Mouse (Mus musculus) monocyte, adult 2 months (primary cell): ENCODE measurements around the gene Skiv2l.
"Not testable (repeated sequence)": the region's sequence is repeated elsewhere in the genome, so short reads cannot be mapped to it uniquely, and the experiment has no call there.

Source experiments
- DNase-seq, 2 experiments: peaks; one replicate each; pipeline ENCODE4 v3.0.0; 2022; ENCODE audit warnings: low spot score in 2 of 2, low read depth in 1 of 2

Gene Skiv2l

DNA sequence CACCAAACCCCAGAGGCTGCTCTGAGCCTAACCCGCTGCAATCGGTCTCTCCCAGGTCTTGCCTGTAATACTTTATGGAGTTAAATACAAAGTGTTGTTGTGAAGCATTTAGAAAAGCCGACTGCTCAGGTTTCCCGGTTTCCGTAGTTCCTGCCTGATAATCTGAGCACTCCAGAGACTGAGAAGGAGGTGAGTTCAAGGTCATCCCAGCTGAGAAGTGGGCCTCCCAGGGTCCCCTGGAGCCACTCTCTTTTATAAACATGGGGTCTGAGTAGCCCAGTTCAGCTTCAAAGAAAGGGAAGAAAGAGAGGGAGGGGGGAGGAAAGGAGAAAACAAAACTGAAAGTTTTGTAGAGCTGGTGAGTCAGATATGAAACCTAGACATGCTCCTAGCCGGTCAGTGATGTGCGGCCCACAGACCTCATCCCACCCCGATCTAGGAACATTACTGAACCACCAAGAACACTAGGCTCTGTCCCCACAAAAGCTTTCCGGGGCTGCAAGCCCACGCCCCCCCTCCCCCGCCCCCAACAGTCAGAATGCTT lies 29.4 kb upstream of the Skiv2l start, which contains the start of gene Zbtb12:
Gene Zbtb12 (plus strand): TSS at position 148 of the 544 bp plus-strand sequence.
- DNase-seq = no peak

DNA sequence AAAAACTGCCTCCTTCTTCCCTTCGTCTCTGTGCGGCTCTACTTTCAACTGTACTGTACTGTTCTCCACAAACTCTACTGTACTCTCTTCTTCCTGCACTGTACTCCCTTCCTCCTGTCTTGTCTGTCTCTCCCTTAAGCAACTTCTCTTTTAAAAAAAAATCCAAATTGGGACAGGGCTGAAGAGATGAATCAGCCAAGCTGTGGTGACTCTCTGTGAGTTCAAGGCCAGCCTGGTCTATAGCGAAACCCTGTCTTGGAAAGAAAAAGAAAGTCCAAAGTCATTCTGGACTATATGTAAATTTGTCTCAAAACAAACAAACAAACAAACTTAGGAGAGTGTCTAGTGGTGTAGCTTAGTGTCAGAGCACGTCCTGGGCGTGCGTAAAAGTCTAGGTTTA lies 24.3 kb upstream of the Skiv2l start:
- DNase-seq = no peak

DNA sequence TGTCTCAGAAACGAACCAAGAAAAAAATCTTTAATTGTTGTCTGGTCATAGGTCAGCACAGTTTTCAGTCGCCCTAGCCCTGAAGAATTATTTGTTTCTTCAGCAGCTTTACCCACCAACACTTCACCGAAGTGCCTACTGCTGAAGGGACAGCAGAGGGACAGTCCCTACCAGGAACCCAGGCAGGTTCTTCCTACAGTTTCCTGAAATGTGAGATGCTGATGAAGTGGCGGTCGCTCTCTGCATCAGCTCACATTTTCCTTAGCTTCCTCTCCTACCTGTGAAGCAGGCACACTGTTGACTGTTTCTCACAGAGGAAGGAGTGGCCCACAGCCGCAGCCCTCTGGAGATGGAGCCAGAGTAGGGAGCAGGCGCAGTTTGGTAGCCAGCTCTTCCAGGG lies 16.0 kb upstream of the Skiv2l start:
- no peak for DNase-seq

DNA sequence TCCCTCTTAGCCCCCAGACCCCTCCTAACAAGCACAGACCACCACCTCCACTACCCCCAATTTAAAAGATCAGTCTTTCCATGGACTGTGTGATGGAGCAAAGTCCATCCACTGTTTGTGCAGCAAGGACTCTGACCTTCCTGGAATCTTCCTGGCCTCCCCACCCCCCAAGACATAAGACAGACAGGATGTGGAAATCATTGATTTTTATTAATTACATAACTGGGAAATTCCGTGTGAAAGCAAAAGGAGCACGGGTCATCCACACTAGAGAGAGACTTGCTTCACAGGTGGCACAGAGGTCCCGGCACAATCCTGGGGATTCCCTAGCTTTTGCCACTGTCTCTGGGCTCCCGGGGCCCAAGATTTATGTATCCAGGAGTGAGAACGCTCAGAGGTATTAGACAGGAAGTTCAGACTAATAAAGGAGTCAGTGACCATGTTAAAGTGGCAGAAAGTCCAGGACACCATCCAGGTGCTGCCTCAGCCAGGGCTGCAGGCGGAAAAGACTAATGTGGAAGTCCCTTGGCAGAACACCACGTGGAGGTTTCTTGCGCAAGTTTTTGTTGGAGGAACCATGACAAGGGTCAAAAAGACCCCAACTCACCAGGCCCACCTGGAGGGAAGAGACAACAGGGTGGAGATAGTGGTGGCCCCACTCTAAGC lies 12.5 kb upstream of the Skiv2l start, which contains the start of gene Cfb:
Gene Cfb (minus strand): TSS at position 103 of the 666 bp plus-strand sequence.
- no peak for DNase-seq

DNA sequence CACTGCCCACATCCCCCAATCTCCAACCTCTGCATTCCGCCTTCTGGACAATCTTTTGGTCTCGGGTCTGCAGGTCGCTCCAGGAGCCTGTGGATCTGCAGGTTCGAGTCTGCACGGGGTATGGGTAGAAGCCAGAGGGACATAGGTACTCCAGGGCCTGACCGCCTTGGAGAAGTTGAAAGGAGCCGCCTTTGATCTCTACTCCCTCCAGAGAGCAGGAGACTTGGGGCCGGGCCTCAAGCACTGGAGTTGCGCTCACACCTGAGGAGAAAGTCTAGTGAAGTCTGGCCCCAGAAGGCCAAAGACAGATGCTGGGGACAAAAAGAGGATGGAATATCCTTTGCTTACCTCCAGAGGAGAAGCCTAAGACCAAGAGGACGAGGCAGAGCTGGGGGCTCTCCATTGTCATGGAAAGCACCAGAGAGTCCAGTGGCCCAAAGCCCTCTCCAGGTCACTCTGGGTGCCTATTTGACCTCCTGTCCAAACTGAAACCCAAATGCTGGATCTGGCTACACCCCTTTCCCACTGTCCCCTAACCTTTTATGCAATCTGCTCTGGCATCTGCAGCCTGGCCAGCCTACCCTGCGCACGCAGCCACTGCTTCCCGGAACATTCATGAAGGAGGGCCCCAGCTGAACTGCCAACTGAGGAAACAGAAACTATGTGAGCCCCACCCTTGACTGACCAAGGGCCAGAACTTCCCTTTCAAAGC lies 11.8 kb upstream of the Skiv2l start:
- no peak for DNase-seq

DNA sequence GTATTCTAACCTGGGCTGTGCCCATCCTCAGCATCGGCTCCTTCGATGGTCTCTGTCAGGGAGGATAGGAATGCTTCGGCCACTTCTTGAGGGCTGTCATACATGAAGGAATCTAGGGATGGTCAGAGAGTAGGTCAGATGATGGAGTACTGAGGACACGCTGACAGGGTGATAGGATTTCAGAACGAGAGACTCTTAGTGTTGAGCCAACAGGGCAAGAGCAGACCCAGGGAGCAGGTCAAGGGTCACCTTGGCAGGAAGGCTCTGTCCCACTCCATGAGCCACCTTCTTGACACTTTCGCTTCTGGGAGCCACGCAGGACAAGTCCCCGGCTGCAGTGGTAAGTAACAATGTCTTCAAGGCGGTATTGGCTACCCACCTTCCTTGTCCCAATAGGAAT lies 10.5 kb upstream of the Skiv2l start:
- no peak for DNase-seq

DNA sequence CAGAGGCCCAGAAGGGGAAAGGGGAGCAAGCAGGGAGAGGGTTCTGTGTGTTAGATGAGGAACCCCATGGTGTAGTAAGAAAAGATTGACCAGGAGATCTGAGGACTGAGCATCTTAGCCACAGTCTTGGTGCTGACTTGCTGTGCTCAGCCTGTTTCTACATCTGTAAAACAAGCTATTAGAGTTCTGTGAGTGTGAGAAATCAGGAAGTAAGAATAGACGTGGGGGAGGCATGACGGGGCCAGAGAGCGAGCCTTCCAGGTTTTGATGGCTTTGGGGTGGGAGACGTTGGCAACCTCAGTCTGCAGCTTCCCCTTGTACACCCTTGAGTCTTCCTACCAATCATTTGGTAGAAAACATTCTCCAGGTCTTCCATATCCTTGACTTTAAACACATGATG lies 8.7 kb upstream of the Skiv2l start:
- no peak for DNase-seq

DNA sequence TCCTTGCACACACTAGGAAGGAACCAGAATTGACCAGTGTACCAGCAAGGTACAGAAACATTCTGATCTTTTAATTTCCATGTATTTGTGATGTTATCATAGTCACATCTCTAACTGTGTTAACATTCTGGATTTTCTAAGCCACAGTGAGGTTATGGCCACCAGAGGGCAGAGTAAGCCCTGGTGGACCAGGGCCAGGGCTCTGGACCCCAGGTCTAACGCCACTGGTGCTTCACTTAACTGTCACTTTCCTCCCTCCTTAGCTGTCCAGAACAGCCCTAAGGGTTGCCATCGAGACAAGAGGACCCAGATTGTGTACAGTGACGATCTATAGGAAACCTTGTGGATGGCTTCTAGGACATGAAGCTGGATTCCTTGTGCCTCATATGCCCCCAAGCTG lies 5.8 kb upstream of the Skiv2l start:
- DNase-seq = no peak

DNA sequence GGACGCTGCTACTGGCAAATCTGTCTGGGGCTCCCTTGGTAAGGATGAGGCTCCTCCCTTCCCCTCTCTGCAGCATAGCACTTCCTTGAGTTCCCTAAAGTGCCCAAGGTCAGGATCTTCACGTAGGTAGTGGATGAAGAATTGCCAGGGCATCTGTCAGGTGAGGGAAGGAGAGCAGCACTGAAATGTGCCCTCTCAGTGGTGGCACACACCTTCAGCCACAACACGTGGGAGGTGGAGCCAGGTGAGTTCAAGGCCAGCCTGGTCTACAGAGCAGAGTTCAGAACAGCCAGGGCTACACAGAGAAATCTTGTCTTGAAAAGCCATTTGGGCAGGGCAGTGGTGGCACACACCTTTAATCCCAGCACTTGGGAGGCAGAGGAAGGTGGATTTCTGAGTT lies 4.8 kb upstream of the Skiv2l start:
- DNase-seq = no peak

DNA sequence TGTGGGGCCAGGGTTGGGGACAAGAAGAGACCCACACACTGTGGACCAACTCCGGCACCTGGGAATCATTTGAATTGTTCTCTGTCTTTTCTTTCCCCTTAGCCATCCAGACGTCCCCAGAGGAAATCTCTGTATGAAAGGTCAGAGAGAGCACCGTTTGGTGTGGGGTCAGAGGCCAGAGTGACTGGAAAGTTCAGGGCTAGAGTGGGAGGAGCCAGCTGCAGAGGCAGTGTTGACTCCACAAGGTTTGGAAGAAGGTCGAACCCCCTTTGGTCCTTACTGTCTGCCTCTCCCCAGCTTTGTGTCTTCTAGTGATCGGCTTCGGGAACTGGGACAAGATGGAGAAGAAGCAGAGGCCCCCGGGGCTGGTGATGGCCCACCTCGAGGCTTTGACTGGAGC lies 3.5 kb upstream of the Skiv2l start:
- no peak for DNase-seq

DNA sequence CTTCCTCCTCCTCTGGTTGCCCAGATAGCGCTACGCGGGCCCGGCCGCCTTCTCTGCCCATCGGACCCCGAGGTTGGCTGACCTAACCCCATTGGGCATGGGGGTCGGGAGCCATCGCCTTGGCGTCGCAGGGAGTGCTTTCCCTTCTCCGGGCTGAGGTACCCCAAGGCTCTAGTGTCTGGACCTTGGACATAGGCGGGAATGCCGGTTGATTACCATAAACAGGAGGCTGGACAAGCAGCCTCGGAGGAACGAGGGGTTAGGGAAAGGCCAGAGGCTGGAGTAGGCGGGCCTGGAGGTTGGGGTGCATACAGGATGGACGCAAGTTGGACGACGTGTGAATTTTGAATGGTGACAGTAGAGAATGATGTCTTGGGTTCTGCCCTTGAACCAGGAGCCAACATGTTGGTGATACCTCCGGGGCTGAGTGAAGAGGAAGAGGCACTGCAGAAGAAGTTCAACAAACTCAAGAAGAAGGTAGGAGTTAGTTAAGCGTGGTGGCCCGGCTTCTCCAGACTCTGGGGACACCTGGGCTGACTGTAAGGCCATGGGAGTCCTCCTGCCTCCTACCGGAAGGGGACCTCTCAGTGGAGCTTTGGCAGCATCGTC lies 611 bp upstream of the Skiv2l start:
- DNase-seq = no peak

DNA sequence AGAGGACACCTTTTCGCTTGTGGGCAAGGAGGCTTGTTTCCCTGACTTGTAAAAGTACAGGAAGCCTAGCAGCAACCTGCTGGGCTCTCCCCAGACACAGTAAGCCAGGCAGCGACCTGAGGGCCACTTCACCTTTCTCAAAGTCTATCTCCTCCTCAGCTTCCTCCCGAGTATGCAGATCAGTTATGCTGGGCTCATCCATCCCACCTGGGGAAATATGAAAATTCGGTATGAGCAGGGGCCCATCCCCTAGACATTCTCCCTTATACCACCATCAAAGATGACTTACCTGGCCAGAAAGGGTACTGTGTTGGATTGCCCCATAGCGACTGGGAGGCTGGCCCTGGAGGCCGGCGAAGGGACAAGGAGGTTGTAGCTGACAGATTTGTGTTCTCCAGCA lies 2.4 kb downstream of the Skiv2l start:
- DNase-seq = no peak

DNA sequence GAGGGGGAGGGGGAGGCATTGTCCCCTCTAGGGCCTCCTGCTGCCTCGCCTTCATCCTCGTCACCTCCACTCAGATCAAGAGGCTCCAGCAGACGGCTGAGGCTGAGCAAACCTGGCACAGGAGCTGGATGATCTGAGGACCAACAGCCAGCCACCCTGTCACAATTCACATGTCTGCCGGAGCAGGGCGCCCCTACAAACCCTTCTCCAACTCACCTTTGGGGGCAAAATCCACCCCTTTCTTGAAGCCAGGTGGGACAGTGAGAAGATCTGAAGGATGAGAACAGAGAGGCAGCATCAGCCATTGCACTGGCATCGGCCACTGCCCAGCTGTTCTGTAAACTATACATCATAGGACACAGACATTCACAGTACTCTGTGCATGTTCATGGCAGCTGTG lies 2.8 kb downstream of the Skiv2l start:
- DNase-seq = no peak

DNA sequence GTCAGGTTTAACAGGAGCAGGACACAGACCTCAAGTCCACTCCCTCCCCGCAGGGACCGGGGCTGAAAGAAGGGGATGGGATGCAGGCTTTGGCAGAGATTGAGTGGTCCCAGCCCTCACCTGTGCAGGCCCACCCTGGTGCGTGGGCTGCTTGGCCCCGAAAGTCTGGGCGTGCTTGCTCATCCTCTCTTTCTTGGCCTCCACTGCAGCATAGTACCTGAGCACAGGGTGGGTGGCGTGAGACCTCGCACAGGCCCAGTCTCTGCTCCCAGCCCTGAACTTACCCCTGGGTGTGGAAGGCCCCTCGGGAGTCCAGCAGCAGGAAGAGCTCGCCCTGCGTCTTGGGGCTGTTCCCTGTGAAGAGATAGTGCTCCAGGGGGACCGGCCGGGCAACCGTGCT lies 5.1 kb downstream of the Skiv2l start:
- no peak for DNase-seq

DNA sequence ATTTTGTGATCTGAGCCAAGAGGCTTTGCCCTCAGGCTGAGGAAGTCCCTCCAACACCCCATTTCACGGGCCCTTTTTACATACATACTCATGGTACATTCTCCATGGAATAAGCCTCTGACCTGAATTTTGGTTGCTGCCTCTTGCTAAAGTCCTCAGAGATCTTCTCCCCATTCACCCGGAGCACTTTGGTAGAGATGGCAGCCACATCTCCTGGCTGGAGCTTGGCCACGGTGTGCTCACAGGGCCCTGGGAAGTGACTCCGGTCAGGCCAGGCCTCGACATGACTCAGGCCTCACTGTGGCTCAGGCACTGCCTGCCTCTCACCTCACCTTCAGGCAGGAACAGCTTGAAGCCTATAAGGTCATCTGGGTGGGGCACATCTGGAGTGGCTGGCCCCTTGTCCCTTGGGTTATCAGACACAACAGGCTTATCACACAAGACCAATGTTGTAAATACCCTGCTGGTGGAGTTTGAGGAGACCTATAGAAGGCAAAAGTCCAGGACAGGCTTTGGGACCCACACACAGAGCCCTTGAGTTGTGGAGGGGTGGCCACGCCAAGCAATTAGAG lies 9.2 kb downstream of the Skiv2l start:
- DNase-seq = no peak

DNA sequence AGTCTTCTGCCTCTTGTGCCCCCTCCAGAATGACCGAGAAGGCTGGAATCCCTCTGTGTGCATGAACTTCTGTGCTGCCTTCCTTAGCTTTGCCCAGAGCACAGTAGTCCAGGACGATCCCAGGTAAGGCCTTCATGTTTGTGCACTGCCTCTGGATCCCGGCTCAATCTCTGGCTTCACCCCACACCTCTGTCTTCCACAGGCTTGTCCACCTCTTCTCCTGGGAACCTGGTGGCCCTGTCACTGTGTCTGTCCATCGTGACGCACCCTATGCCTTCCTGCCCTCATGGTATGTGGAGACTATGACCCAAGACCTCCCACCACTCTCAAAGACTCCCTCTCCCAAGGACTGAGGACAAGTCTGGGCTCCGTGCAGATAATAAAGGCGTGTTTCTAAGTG lies 11.2 kb downstream of the Skiv2l start:
- DNase-seq = no peak

DNA sequence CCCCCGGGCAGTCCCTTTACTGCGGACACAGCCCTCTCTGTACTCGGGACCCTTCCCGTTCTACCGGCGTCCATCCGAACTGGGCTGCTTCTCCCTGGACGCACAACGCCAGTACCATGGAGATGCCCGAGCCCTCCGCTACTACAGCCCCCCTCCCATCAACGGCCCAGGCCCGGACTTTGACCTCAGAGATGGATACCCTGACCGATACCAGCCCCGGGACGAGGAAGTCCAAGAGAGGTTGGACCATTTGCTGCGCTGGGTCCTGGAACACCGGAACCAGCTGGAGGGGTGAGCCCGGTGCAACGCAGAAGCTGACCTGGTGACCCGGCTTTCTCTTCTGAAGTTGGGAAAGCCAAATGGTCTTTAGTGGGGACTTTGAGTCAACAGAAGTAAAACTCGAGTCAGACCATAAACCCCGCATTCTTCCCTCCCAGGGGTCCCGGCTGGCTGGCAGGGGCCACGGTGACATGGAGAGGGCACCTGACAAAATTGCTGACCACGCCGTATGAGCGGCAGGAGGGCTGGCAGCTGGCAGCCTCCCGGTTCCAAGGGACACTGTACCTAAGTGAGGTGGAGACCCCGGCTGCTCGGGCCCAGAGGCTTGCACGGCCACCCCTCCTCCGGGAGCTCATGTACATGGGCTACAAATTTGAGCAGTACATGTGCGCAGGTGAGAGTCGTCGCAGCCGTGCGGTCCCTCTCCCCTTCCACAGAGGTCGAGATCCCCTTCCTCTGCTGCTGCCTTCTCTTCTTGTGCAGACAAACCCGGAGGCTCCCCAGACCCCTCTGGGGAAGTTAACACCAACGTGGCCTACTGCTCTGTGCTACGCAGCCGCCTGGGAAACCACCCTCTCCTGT lies 12.3 kb downstream of the Skiv2l start:
- no peak for DNase-seq

DNA sequence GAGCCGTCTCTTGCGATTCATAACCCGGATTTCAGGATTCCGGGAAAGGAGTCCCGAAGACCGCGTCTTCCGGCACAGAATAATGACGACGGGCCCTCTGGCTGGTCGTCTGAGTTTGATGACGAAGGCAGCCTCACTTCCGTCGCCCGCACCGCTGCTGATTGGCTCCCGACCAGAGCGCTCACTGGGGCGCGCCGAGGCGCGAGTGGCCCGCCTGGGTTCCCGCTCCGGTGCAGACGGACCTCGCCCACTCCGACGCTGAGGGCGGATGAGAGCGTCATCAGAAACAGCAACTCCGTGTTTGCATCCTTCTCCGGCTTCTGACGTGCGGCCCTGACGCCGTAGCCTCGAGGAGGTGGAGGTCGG lies 13.2 kb downstream of the Skiv2l start, which contains the start of the genes Stk19 and Dxo:
Gene Stk19 (minus strand): TSS at position 90 of the 366 bp plus-strand sequence.
Gene Dxo (plus strand): TSS at position 164 of the 366 bp plus-strand sequence.
- DNase-seq = peak; percentile 81 to 90

DNA sequence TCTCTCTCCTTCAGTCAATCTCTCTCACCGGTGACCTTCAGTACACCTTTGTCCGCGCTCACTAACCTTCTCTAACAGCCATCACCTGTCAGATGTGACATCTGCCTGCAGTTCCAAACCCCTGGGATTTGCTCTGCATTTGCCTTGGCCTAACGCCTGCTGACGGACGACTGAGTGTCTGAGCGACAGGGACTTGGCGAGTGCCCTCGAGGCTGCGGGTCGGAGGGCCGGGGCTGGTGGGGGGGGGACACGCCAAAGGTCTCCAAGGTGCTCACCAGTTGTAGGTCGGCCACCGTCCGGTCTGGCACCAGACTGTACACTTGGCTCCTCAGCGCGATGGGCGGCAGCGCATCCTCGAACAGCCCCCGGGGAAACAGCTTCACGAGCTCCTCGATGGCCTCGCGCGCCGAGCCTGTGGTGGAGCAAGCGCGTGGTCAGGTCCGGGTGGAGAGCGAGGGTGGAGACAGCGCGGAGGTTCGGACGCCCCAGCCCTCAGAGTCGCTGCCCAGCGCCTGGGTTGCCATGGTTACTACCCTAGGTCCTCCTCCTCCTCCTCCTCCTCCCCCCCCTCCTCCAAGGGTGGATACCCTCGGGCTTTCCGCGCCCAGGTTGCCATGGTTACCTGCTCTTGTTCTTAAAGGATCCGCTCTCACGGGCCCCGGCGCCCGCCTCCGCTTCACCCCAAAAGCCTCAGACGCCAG lies 13.7 kb downstream of the Skiv2l start:
- no peak for DNase-seq

DNA sequence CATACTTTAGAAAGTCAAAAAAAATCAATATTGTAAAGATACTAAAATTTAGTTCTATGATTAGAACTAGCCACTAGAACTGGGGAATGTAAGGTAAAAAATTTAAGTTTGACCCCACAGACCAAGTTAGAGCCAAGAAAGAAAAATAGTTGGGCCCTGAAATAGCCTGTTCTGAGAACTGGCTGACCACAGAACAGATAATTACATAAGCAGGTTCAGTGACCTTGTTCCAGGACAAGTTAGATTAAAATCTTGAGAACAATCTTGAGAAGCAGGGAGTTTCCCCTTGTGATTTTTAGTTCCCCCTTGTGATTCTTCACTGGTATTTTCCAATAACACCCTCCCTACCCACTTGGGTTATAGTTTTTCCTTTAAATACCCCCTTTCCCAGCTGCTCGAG lies 19.2 kb downstream of the Skiv2l start:
- DNase-seq = not testable (repeated sequence)
